Mouse (Mus musculus) gastrocnemius, adult 18-20 months (tissue): ENCODE measurements around the gene Lsm2. TPM values are rescaled to one million over a fixed set of nuclear protein-coding genes. Genes with fewer than 3 reads are reported as not detected.
"Not testable (repeated sequence)": the region's sequence is repeated elsewhere in the genome, so short reads cannot be mapped to it uniquely, and the experiment has no call there.

ENCODE experiments used
- DNase-seq: peaks from one replicate; pipeline ENCODE4 v3.0.0; 2021; ENCODE audit warnings: low spot score
- total RNA-seq, 2 experiments: library from RNA; stranded (reverse); gene quantifications; 2 replicates each; pipeline ENCODE4 v1.2.3; 2021

Lsm2 gene
- total RNA-seq, 2 experiments from 2014 or later: 14.0 to 17.1 TPM

GRCm38 (mm10) chr17:34982328-34982727 lies 666 bp downstream of the Lsm2 start:
- DNase-seq: no peak

- no peak for DNase-seq
Observed at GRCm38 (mm10) chr17:34984218-34984617, 2.6 kb downstream of the Lsm2 start.

GRCm38 (mm10) chr17:34994751-34995150 lies 13.1 kb downstream of the Lsm2 start:
- DNase-seq: no peak

- not testable (repeated sequence) for DNase-seq
Observed at GRCm38 (mm10) chr17:34995192-34995591, 13.5 kb downstream of the Lsm2 start.

GRCm38 (mm10) chr17:34995927-34996326 lies 14.3 kb downstream of the Lsm2 start:
- DNase-seq: not testable (repeated sequence)

- no peak for DNase-seq
Observed at GRCm38 (mm10) chr17:34996411-34997141, 14.9 kb downstream of the Lsm2 start.

GRCm38 (mm10) chr17:34997142-34997483 lies 15.5 kb downstream of the Lsm2 start:
- no peak for DNase-seq

GRCm38 (mm10) chr17:34998526-34999430 lies 17.1 kb downstream of the Lsm2 start:
- DNase-seq: no peak

- DNase-seq: not testable (repeated sequence)
Observed at GRCm38 (mm10) chr17:34999871-35000716, 18.4 kb downstream of the Lsm2 start.

- DNase-seq: peak; percentile 83
Observed at GRCm38 (mm10) chr17:35000717-35001451, 19.2 kb downstream of the Lsm2 start, which contains the start of gene Vars. Gene Vars, plus strand, starts transcription at chr17:35000987.

- DNase-seq: no peak
Observed at GRCm38 (mm10) chr17:35001452-35002152, 19.9 kb downstream of the Lsm2 start.

- no peak for DNase-seq
Observed at GRCm38 (mm10) chr17:35002153-35002865, 20.6 kb downstream of the Lsm2 start.

GRCm38 (mm10) chr17:35003022-35003838 lies 21.6 kb downstream of the Lsm2 start:
- DNase-seq: no peak

GRCm38 (mm10) chr17:35004075-35004717 lies 22.5 kb downstream of the Lsm2 start:
- DNase-seq: no peak

- no peak for DNase-seq
Observed at GRCm38 (mm10) chr17:35005158-35005557, 23.5 kb downstream of the Lsm2 start.

GRCm38 (mm10) chr17:35005902-35006301 lies 24.2 kb downstream of the Lsm2 start:
- DNase-seq: not testable (repeated sequence)

GRCm38 (mm10) chr17:35007387-35007991 lies 25.8 kb downstream of the Lsm2 start:
- DNase-seq: no peak

- no peak for DNase-seq
Observed at GRCm38 (mm10) chr17:35009586-35009985, 27.9 kb downstream of the Lsm2 start.
